In the genomic region with DNA sequence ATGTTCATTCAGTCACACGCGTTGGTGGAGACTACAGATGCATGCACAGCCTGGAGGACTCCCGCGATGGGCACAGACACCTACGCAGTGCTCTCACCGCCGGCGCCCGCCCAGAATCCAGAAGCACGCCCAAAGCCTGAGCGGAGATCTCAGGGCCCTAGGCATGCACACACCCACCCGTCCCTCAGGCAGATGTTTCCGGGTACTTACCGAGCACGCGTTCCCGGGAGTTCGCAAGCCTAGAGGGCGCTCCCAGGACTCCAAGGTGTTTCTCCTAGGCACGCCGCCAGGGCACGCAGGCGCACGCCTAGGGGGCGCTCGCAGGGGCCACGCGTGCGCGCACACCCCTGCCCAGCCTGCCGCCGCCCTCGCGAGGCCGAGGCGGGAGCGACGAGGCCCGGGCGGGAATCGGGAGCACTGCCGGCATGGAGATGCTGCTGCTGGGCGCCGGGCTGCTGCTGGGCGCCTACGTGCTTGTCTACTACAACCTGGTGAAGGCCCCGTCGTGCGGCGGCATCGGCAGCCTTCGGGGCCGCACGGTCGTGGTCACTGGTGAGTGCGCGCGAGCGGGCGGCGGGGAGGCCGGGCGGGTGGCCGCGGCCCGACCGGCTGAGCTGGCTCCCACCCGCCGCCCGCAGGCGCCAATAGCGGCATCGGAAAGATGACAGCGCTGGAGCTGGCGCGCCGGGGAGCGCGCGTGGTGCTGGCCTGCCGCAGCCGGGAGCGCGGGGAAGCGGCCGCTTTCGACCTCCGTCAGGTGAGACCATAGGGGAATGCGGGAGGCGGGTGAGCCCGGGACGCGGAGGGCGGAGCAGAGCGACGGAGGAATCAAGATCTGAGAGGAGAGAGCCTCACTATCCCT, we compare ENCODE assay signal across 8 mouse cellular contexts. TPM values are rescaled to one million over a fixed set of nuclear protein-coding genes. Genes with fewer than 3 reads are reported as not detected.
DNase-seq lines count a peak whose midpoint lies in the region; ATAC-seq and TF ChIP-seq lines count a peak whose summit lies in the region.

A gene (plus strand): TSS at position 334 of the 862 bp plus-strand sequence.

- H3K36me3 ChIP-seq in G1E (replicated peaks): peaks cover 71% of the 10 kb centered on the region
- peaks cover 45% of the 10 kb centered on the region for H3K36me3 ChIP-seq in forebrain, postnatal 0 days (ENCODE audit: insufficient read depth)
- peaks cover 11% of the 10 kb centered on the region; the same call in 1 of the 2 replicates for H3K36me3 ChIP-seq in lung, embryonic 16.5 days (ENCODE audit: control insufficient read depth, insufficient read depth, low read length)

- WGBS in forebrain, postnatal 0 days: 2% methylated on average over 94 of the region's 96 CpGs
- WGBS in lung, embryonic 16.5 days: under 1% methylated on average over 94 of the region's 96 CpGs

- no peaks in the 10 kb centered on the region for H3K27me3 ChIP-seq in G1E (ENCODE audit: insufficient read depth, low read length)
- no peaks in the 10 kb centered on the region for H3K27me3 ChIP-seq in forebrain, postnatal 0 days (ENCODE audit: insufficient read depth, low read length)
- H3K27me3 ChIP-seq in lung, embryonic 16.5 days (ENCODE audit: control insufficient read depth, insufficient read depth, low read depth, low read length): no peaks in the 10 kb centered on the region

- peak; percentile 95 for ATAC-seq in G1E (ENCODE audit: extremely low read depth, insufficient number of reproducible peaks, low FRiP score, poor library complexity, severe bottlenecking)
- peak; percentile 94 for ATAC-seq in forebrain, postnatal 0 days
- ATAC-seq in hematopoietic stem cell, adult 5-6 weeks (replicated peaks in 1 of 2; ENCODE audit: insufficient read depth in 1 of 2, low FRiP score in 2 of 2, low TSS enrichment in 1 of 2, low read depth in 1 of 2, poor library complexity in 2 of 2, severe bottlenecking in 2 of 2): peak; percentile 88
- ATAC-seq in lung, embryonic 16.5 days (ENCODE audit: low read depth): peak; percentile 94

- peak; percentile 82 for DNase-seq in G1E (ENCODE audit: low spot score)
- DNase-seq in cerebellum, adult 18-20 months: peak; percentile 91 to 99
- DNase-seq in forebrain, postnatal 0 days: peak; percentile 95
- DNase-seq in layer of hippocampus, adult 9-10 months (ENCODE audit: low spot score): peak; percentile 59
- peak; percentile 83 for DNase-seq in ovary, postnatal 10 days (ENCODE audit: low spot score)
- DNase-seq in thymus, postnatal 10 days (ENCODE audit: low spot score in 2 of 2): peak; percentile 86 to 92

- no peaks in the 10 kb centered on the region for H3K9me3 ChIP-seq in G1E (replicated peaks)
- H3K9me3 ChIP-seq in forebrain, postnatal 0 days (ENCODE audit: low read length): no peaks in the 10 kb centered on the region
- no peaks in the 10 kb centered on the region for H3K9me3 ChIP-seq in lung, embryonic 16.5 days (ENCODE audit: control insufficient read depth, low read length)

- peak within 1 kb of the TSS; percentile 77 for H3K4me2 ChIP-seq in forebrain, postnatal 0 days (ENCODE audit: low read depth)
- H3K4me2 ChIP-seq in lung, embryonic 16.5 days (ENCODE audit: low read depth, low read length): peak within 1 kb of the TSS; percentile 87

- H3K4me1 ChIP-seq in G1E (ENCODE audit: insufficient read depth, low read depth, low read length): peaks cover 69% of the 10 kb centered on the region
- H3K4me1 ChIP-seq in forebrain, postnatal 0 days (ENCODE audit: insufficient read depth): peaks cover 9% of the 10 kb centered on the region; the same call in 1 of the 2 replicates
- H3K4me1 ChIP-seq in lung, embryonic 16.5 days (replicated peaks; ENCODE audit: control insufficient read depth, insufficient read depth, low read length): peaks cover 25% of the 10 kb centered on the region

- peak within 1 kb of the TSS; percentile 84 for H3K9ac ChIP-seq in forebrain, postnatal 0 days
- H3K9ac ChIP-seq in lung, embryonic 16.5 days (ENCODE audit: low read length): peak within 1 kb of the TSS; percentile 86

- TF ChIP-seq CTCF in G1E (IDR thresholded peaks at IDR 0.05; ENCODE audit: low read depth, low read length): peak; percentile 72
- TF ChIP-seq CTCF in forebrain, postnatal 0 days (IDR thresholded peaks at IDR 0.05; ENCODE audit: low read depth): peak; percentile 96

- peak within 1 kb of the TSS; percentile 95 for H3K27ac ChIP-seq in forebrain, postnatal 0 days (ENCODE audit: low read depth, low read length)
- peak within 1 kb of the TSS; percentile 90 for H3K27ac ChIP-seq in lung, embryonic 16.5 days (ENCODE audit: low read length)

- H3K4me3 ChIP-seq in G1E (ENCODE audit: low read depth, low read length): peak within 1 kb of the TSS; percentile 76
- H3K4me3 ChIP-seq in forebrain, postnatal 0 days (ENCODE audit: low read depth, low read length): peak within 1 kb of the TSS; percentile 74
- H3K4me3 ChIP-seq in lung, embryonic 16.5 days (ENCODE audit: low read length): peak within 1 kb of the TSS; percentile 67

RNA-seq across cellular contexts. Expression of the gene that starts here (rescaled TPM):
- total RNA-seq in G1E (2014; fragmentation: Nextera tagmentation) (7.2 and 11.0 TPM in 2 replicates), G1E (2017) (9.2 and 10.0 TPM in 2 replicates)
- 6.9 and 7.9 TPM in 2 replicates for polyA plus RNA-seq in G1E (2012)
- 48.4 and 59.2 TPM in 2 replicates for total RNA-seq in forebrain, postnatal 0 days (2014; rRNA removed)
- polyA plus RNA-seq in forebrain, postnatal 0 days (2015; fragmentation: Nextera tagmentation; extraction: Ambion mirVana): 40.5 and 48.4 TPM in 2 replicates
- 7.1 and 12.3 TPM in 2 replicates for total RNA-seq in hematopoietic stem cell, adult 5-6 weeks (2017)
- polyA plus RNA-seq in lung, embryonic 16.5 days (2015; fragmentation: Nextera tagmentation; extraction: Ambion mirVana): 14.5 and 15.3 TPM in 2 replicates

Comparison
In these comparisons a context has a peak if more than half of its experiments do, and no peak if none do; other contexts are left out.
1. Peak in every context shown above with its lines: DNase-seq, ATAC-seq, H3K4me3 ChIP-seq and H3K27ac ChIP-seq.